Mouse (Mus musculus) spleen, adult 2 months (tissue): ENCODE data around the gene Med22.

ENCODE experiments used
- CTCF ChIP-seq: fragments of 200-500 bp; IDR thresholded peaks from 2 replicates; pipeline ENCODE4 v1.5.1; 2011; ENCODE audit warnings: mild to moderate bottlenecking, inconsistent platforms; ENCODE audit not compliant: insufficient read depth, insufficient read length, insufficient replicate concordance; ENCODE audit errors: extremely low read depth
- POLR2A ChIP-seq: fragments of 200-500 bp; IDR thresholded peaks from 2 replicates; pipeline ENCODE4 v1.6.1; 2011; ENCODE audit warnings: low read depth, low read length, inconsistent platforms

- TF ChIP-seq CTCF (peak; percentile 54; the same call in 1 of the 2 replicates), POLR2A (no peak)
Measured at GRCm38 (mm10) chr2:26930390-26930789, 19.9 kb upstream of the Med22 start.
